Mouse (Mus musculus) limb, embryonic 14.5 days (tissue): ENCODE data around the gene Chrna10. TPM values are rescaled to one million over a fixed set of nuclear protein-coding genes. Genes with fewer than 3 reads are reported as not detected.

Source experiments
- ATAC-seq: fragments of 200-750 bp; cut with Nextera tagmentation; 2 replicates; pipeline ENCODE4 v1.8.0; 2017; ENCODE audit warnings: low read depth, moderate number of reproducible peaks, moderate TSS enrichment; ENCODE audit not compliant: low FRiP score
- DNase-seq: peaks from one replicate; pipeline ENCODE4 v3.0.0-alpha.2; 2015; ENCODE audit warnings: low spot score
- H3K27ac ChIP-seq: fragments of 300-500 bp; sonication (generic); replicated peaks from 2 replicates; pipeline ENCODE4 v1.5.1; 2014; ENCODE audit warnings: low read depth, mild to moderate bottlenecking, low read length, moderate library complexity, mixed read lengths
- H3K27me3 ChIP-seq: fragments of 300-500 bp; sonication (generic); 2 replicates; pipeline ENCODE4 v1.6.1; 2014; ENCODE audit warnings: low read length, mixed read lengths; ENCODE audit not compliant: control insufficient read depth, insufficient read depth
- H3K36me3 ChIP-seq: fragments of 300-500 bp; sonication (generic); 2 replicates; pipeline ENCODE4 v1.6.1; 2014; ENCODE audit warnings: mild to moderate bottlenecking, low read length, moderate library complexity, mixed read lengths; ENCODE audit not compliant: control insufficient read depth, insufficient read depth
- H3K4me1 ChIP-seq: fragments of 300-500 bp; sonication (generic); 2 replicates; pipeline ENCODE4 v1.6.1; 2014; ENCODE audit warnings: antibody characterized with exemption, low read length, mixed read lengths; ENCODE audit not compliant: control insufficient read depth, insufficient read depth
- H3K4me2 ChIP-seq: fragments of 300-500 bp; sonication (generic); replicated peaks from 2 replicates; pipeline ENCODE4 v1.6.1; 2014; ENCODE audit warnings: low read depth, mild to moderate bottlenecking, low read length, moderate library complexity; ENCODE audit not compliant: severe bottlenecking
- H3K4me3 ChIP-seq: fragments of 300-500 bp; sonication (generic); replicated peaks from 2 replicates; pipeline ENCODE4 v1.5.1; 2014; ENCODE audit warnings: low read length
- H3K9ac ChIP-seq: fragments of 300-500 bp; sonication (generic); 2 replicates; pipeline ENCODE4 v1.6.1; 2014; ENCODE audit warnings: mild to moderate bottlenecking, low read depth, low read length, moderate library complexity; ENCODE audit not compliant: severe bottlenecking
- H3K9me3 ChIP-seq: fragments of 300-500 bp; sonication (generic); 2 replicates; pipeline ENCODE4 v1.6.1; 2016; ENCODE audit warnings: low read length; ENCODE audit not compliant: control insufficient read depth
- POLR2A ChIP-seq: fragments of 200-500 bp; IDR thresholded peaks from 2 replicates; pipeline ENCODE4 v1.8.0; 2012; ENCODE audit warnings: inconsistent platforms, mild to moderate bottlenecking, moderate library complexity, borderline replicate concordance; ENCODE audit not compliant: insufficient read depth, insufficient read length; ENCODE audit errors: extremely low read depth
- WGBS: fragments of 180-500 bp; shearing (Covaris S2); extraction: QIAGEN DNeasy Blood & Tissue Kit; methylation state at CpG from one replicate; pipeline ENCODE4 v1.1.7; 2014; 5-methylcytosine and 5-hydroxymethylcytosine counted together
- polyA plus RNA-seq, 2 experiments: library from polyadenylated mRNA; depleted of rRNA in 1 of 2; stranded (reverse) in 1 of 2; unstranded in 1 of 2; fragments of >200 nt; fragmentation: Nextera tagmentation in 1 of 2; extraction: Ambion mirVana in 1 of 2; gene quantifications; 2 replicates each; pipeline versions ENCODE4 v1.2.1 to v1.2.3; 2012 to 2014

Gene Chrna10
- polyA plus RNA-seq, 2 experiments: 0.05 TPM; not detected in 1

GRCm38 (mm10) chr7:102101487-102101886, 15.1 kb downstream of the Chrna10 start, which contains the start of gene Art1:
TSS of gene Art1 (plus strand) at chr7:102101743.
- ATAC-seq: 0 out of 2 replicates have a peak, but pooled peaks have one; percentile 27

GRCm38 (mm10) chr7:102100868-102101267, 15.8 kb downstream of the Chrna10 start:
- WGBS: 37% methylated on average over 5 of the region's 5 CpGs
- ATAC-seq (no peak), DNase-seq (no peak)
- no peak overlapping the region for H3K4me3 ChIP-seq
- H3K4me2 ChIP-seq: no peak overlapping the region
- no peak overlapping the region for H3K9ac ChIP-seq
- TF ChIP-seq POLR2A: no peak
- H3K27me3 ChIP-seq: no peaks in the 10 kb centered on the region
- no peaks in the 10 kb centered on the region for H3K9me3 ChIP-seq
- H3K27ac ChIP-seq: no peak overlapping the region
- H3K36me3 ChIP-seq: 0 out of 2 replicates have a peak, but pooled peaks cover 2% of the 10 kb centered on the region
- H3K4me1 ChIP-seq: peaks cover 6% of the 10 kb centered on the region; the same call in 1 of the 2 replicates

More at GRCm38 (mm10) chr7:102101487-102101886, 15.1 kb downstream of the Chrna10 start, which contains the start of gene Art1:
- no peak for DNase-seq
- H3K4me1 ChIP-seq: peaks cover 6% of the 10 kb centered on the region; the same call in 1 of the 2 replicates
- H3K9me3 ChIP-seq: no peaks in the 10 kb centered on the region
- no peak within 1 kb of the TSS for H3K4me2 ChIP-seq
- 0 out of 2 replicates have a peak within 1 kb of the TSS, but pooled peaks have one; percentile 19 for H3K27ac ChIP-seq
- WGBS: 45% methylated on average over 5 of the region's 5 CpGs
- H3K9ac ChIP-seq: no peak within 1 kb of the TSS
- TF ChIP-seq POLR2A: no peak
- no peaks in the 10 kb centered on the region for H3K36me3 ChIP-seq
- no peaks in the 10 kb centered on the region for H3K27me3 ChIP-seq
- H3K4me3 ChIP-seq: no peak within 1 kb of the TSS

- DNase-seq: peak; percentile 20
- H3K9ac ChIP-seq: no peak overlapping the region
- no peak for TF ChIP-seq POLR2A
These were observed 16.6 kb downstream of the Chrna10 start for GRCm38 (mm10) chr7:102099760-102100661.

GRCm38 (mm10) chr7:102087336-102087735, 29.3 kb downstream of the Chrna10 start:
- H3K4me3 ChIP-seq: no peak overlapping the region
- no peak overlapping the region for H3K4me2 ChIP-seq
- DNase-seq (no peak), ATAC-seq (no peak)
- no peaks in the 10 kb centered on the region for H3K4me1 ChIP-seq
- WGBS: 80% methylated on average over 4 of the region's 4 CpGs
- no peak overlapping the region for H3K9ac ChIP-seq
- no peaks in the 10 kb centered on the region for H3K9me3 ChIP-seq
- peaks cover 36% of the 10 kb centered on the region for H3K36me3 ChIP-seq
- no peak for TF ChIP-seq POLR2A
- H3K27ac ChIP-seq: no peak overlapping the region
- H3K27me3 ChIP-seq: no peaks in the 10 kb centered on the region

More at GRCm38 (mm10) chr7:102099760-102100661, 16.6 kb downstream of the Chrna10 start:
- no peak overlapping the region for H3K27ac ChIP-seq
- H3K36me3 ChIP-seq: 0 out of 2 replicates have a peak, but pooled peaks cover 2% of the 10 kb centered on the region
- H3K4me2 ChIP-seq: peak overlapping the region; percentile 41
- H3K4me1 ChIP-seq: peaks cover 6% of the 10 kb centered on the region; the same call in 1 of the 2 replicates
- ATAC-seq: peak; percentile 67
- H3K27me3 ChIP-seq: no peaks in the 10 kb centered on the region
- WGBS: 5% methylated on average over 30 of the region's 30 CpGs
- H3K9me3 ChIP-seq: no peaks in the 10 kb centered on the region
- H3K4me3 ChIP-seq: peak overlapping the region; percentile 18

DNA sequence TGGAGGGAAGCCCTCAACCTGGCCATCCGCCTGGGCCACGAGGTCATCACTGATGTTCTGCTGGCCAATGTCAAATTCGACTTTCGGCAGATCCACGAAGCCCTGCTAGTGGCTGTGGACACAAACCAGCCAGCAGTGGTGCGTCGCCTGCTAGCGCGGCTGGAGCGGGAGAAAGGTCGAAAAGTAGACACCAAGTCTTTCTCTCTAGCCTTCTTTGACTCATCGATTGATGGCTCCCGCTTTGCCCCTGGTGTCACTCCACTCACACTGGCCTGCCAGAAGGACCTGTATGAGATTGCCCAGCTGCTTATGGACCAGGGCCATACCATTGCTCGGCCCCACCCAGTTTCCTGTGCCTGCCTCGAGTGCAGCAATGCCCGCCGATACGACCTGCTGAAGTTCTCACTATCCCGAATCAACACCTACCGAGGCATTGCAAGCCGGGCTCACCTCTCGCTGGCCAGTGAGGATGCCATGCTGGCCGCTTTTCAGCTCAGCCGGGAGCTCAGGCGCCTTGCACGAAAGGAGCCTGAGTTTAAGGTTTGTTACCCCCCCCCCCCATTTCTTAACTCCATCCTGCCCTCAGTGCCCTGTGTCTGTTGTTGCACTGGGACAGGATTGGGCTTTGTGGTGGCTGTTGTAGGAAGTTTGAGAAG, 32.5 kb downstream of the Chrna10 start:
- Histone ChIP-seq H3K4me2 (no peak overlapping the region), H3K36me3 (peaks cover 62% of the 10 kb centered on the region), H3K4me3 (no peak overlapping the region), H3K4me1 (no peaks in the 10 kb centered on the region), H3K9me3 (no peaks in the 10 kb centered on the region), H3K9ac (no peak overlapping the region), H3K27ac (no peak overlapping the region), H3K27me3 (no peaks in the 10 kb centered on the region)
- DNase-seq (no peak), ATAC-seq (no peak)
- WGBS: 88% methylated on average over 26 of the region's 26 CpGs
- TF ChIP-seq POLR2A: no peak
